Mouse (Mus musculus): ENCODE results near the gene Hist1h4k. TPM values are rescaled to one million over a fixed set of nuclear protein-coding genes. Genes with fewer than 3 reads are reported as not detected.

Hist1h4k gene
- polyA plus RNA-seq, 1 experiment = 29.6 TPM

GRCm38 (mm10) chr13:21753051-21753523 is 2.8 kb upstream of the Hist1h4k start:
- no peak for TF ChIP-seq POLR2A (IDR thresholded peaks at IDR 0.05; ENCODE audit: borderline replicate concordance, extremely low read depth, insufficient read depth, insufficient read length, poor library complexity, severe bottlenecking)
- no peak for TF ChIP-seq CTCF (IDR thresholded peaks at IDR 0.05; ENCODE audit: borderline replicate concordance, extremely low read depth, insufficient read depth, insufficient read length)

GRCm38 (mm10) chr13:21752356-21752755 is 2.1 kb upstream of the Hist1h4k start:
- TF ChIP-seq CTCF (IDR thresholded peaks at IDR 0.05; ENCODE audit: borderline replicate concordance, extremely low read depth, insufficient read depth, insufficient read length) (no peak), POLR2A (IDR thresholded peaks at IDR 0.05; ENCODE audit: borderline replicate concordance, extremely low read depth, insufficient read depth, insufficient read length, poor library complexity, severe bottlenecking) (no peak)
- DNase-seq (ENCODE audit: low read depth) = no peak

More at GRCm38 (mm10) chr13:21753051-21753523, 2.8 kb upstream of the Hist1h4k start:
- DNase-seq (ENCODE audit: low read depth) = no peak

GRCm38 (mm10) chr13:21751827-21752226 is 1.5 kb upstream of the Hist1h4k start:
- no peak for DNase-seq (ENCODE audit: low read depth)
- TF ChIP-seq POLR2A (IDR thresholded peaks at IDR 0.05; ENCODE audit: borderline replicate concordance, extremely low read depth, insufficient read depth, insufficient read length, poor library complexity, severe bottlenecking) = no peak
- no peak for TF ChIP-seq CTCF (IDR thresholded peaks at IDR 0.05; ENCODE audit: borderline replicate concordance, extremely low read depth, insufficient read depth, insufficient read length)

- TF ChIP-seq CTCF (IDR thresholded peaks at IDR 0.05; ENCODE audit: borderline replicate concordance, extremely low read depth, insufficient read depth, insufficient read length) (no peak), POLR2A (IDR thresholded peaks at IDR 0.05; ENCODE audit: borderline replicate concordance, extremely low read depth, insufficient read depth, insufficient read length, poor library complexity, severe bottlenecking) (no peak)
These were observed 1.1 kb upstream of the Hist1h4k start for GRCm38 (mm10) chr13:21751417-21751816.

GRCm38 (mm10) chr13:21749387-21750158 is 732 bp downstream of the Hist1h4k start:
- TF ChIP-seq POLR2A (IDR thresholded peaks at IDR 0.05; ENCODE audit: borderline replicate concordance, extremely low read depth, insufficient read depth, insufficient read length, poor library complexity, severe bottlenecking) (no peak), CTCF (IDR thresholded peaks at IDR 0.05; ENCODE audit: borderline replicate concordance, extremely low read depth, insufficient read depth, insufficient read length) (no peak)
- DNase-seq (ENCODE audit: low read depth) = peak; percentile 67

More at GRCm38 (mm10) chr13:21751417-21751816, 1.1 kb upstream of the Hist1h4k start:
- no peak for DNase-seq (ENCODE audit: low read depth)

- no peak for DNase-seq (ENCODE audit: low read depth)
- TF ChIP-seq CTCF (IDR thresholded peaks at IDR 0.05; ENCODE audit: borderline replicate concordance, extremely low read depth, insufficient read depth, insufficient read length) = no peak
- no peak for TF ChIP-seq POLR2A (IDR thresholded peaks at IDR 0.05; ENCODE audit: borderline replicate concordance, extremely low read depth, insufficient read depth, insufficient read length, poor library complexity, severe bottlenecking)
These were observed 5.3 kb downstream of the Hist1h4k start for GRCm38 (mm10) chr13:21745006-21745405.

- peak; percentile 20; the same call in 1 of the 2 replicates for TF ChIP-seq POLR2A (IDR thresholded peaks at IDR 0.05; ENCODE audit: borderline replicate concordance, extremely low read depth, insufficient read depth, insufficient read length, poor library complexity, severe bottlenecking)
- DNase-seq (ENCODE audit: low read depth) = peak; percentile 96
These were observed 15.2 kb downstream of the Hist1h4k start, which contains the start of gene Hist1h4j for GRCm38 (mm10) chr13:21734906-21735767. Gene Hist1h4j (plus strand): TSS chr13:21735064.

GRCm38 (mm10) chr13:21734010-21734905 is 16.0 kb downstream of the Hist1h4k start:
- TF ChIP-seq CTCF (IDR thresholded peaks at IDR 0.05; ENCODE audit: borderline replicate concordance, extremely low read depth, insufficient read depth, insufficient read length) (peak; percentile 88; the same call in 1 of the 2 replicates), POLR2A (IDR thresholded peaks at IDR 0.05; ENCODE audit: borderline replicate concordance, extremely low read depth, insufficient read depth, insufficient read length, poor library complexity, severe bottlenecking) (no peak)

GRCm38 (mm10) chr13:21733466-21733865 is 16.8 kb downstream of the Hist1h4k start:
- DNase-seq (ENCODE audit: low read depth) = no peak
- TF ChIP-seq POLR2A (IDR thresholded peaks at IDR 0.05; ENCODE audit: borderline replicate concordance, extremely low read depth, insufficient read depth, insufficient read length, poor library complexity, severe bottlenecking) (no peak), CTCF (IDR thresholded peaks at IDR 0.05; ENCODE audit: borderline replicate concordance, extremely low read depth, insufficient read depth, insufficient read length) (no peak)

More at GRCm38 (mm10) chr13:21734010-21734905, 16.0 kb downstream of the Hist1h4k start:
- peak; percentile 97 for DNase-seq (ENCODE audit: low read depth)

GRCm38 (mm10) chr13:21729544-21729943 is 20.8 kb downstream of the Hist1h4k start:
- TF ChIP-seq POLR2A (IDR thresholded peaks at IDR 0.05; ENCODE audit: borderline replicate concordance, extremely low read depth, insufficient read depth, insufficient read length, poor library complexity, severe bottlenecking) = no peak
- no peak for TF ChIP-seq CTCF (IDR thresholded peaks at IDR 0.05; ENCODE audit: borderline replicate concordance, extremely low read depth, insufficient read depth, insufficient read length)
- no peak for DNase-seq (ENCODE audit: low read depth)
